Mouse (Mus musculus) inflammation-experienced regulatory T-cells, adult 6 months (primary cell): Measurements from ENCODE around the gene Acaa1a. TPM values are rescaled to one million over a fixed set of nuclear protein-coding genes. Genes with fewer than 3 reads are reported as not detected.
"Not testable (repeated sequence)": the region's sequence is repeated elsewhere in the genome, so short reads cannot be mapped to it uniquely, and the experiment has no call there.

Source experiments
- ATAC-seq: one replicate; pipeline ENCODE4 v1.8.0; 2017
- polyA plus RNA-seq, 3 experiments: library from polyadenylated mRNA; unstranded; fragments of 100-300 nt; shearing (Covaris generic); gene quantifications; one replicate each; pipeline ENCODE4 v1.2.1; 2017

Acaa1a gene
- polyA plus RNA-seq, 3 experiments from 2014 or later: 41.3 to 46.9 (median 41.3) TPM

- no peak for ATAC-seq
These were observed 720 bp downstream of the Acaa1a start for GRCm38 (mm10) chr9:119340212-119340580.

- peak; percentile 94 for ATAC-seq
These were observed 1.7 kb downstream of the Acaa1a start, which contains the start of gene Myd88 for GRCm38 (mm10) chr9:119340909-119341816. Myd88 (minus strand) TSS chr9:119341411.

GRCm38 (mm10) chr9:119342728-119343127 is 3.3 kb downstream of the Acaa1a start:
- no peak for ATAC-seq

GRCm38 (mm10) chr9:119346376-119346775 is 6.9 kb downstream of the Acaa1a start:
- ATAC-seq: no peak

GRCm38 (mm10) chr9:119350531-119350930 is 11.1 kb downstream of the Acaa1a start:
- no peak for ATAC-seq

GRCm38 (mm10) chr9:119350947-119351705 is 11.7 kb downstream of the Acaa1a start:
- ATAC-seq: no peak

- ATAC-seq: peak; percentile 83
These were observed 12.6 kb downstream of the Acaa1a start for GRCm38 (mm10) chr9:119352060-119352459.

GRCm38 (mm10) chr9:119353926-119354325 is 14.4 kb downstream of the Acaa1a start:
- ATAC-seq: no peak

GRCm38 (mm10) chr9:119355943-119356342 is 16.5 kb downstream of the Acaa1a start:
- ATAC-seq: no peak

- ATAC-seq: peak; percentile 50
These were observed 18.0 kb downstream of the Acaa1a start, which contains the start of gene Xylb for GRCm38 (mm10) chr9:119357331-119358057. Xylb (plus strand) TSS chr9:119357381.

- ATAC-seq: no peak
These were observed 18.6 kb downstream of the Acaa1a start for GRCm38 (mm10) chr9:119358058-119358429.

- no peak for ATAC-seq
These were observed 21.9 kb downstream of the Acaa1a start for GRCm38 (mm10) chr9:119361416-119361815.

- no peak for ATAC-seq
These were observed 23.8 kb downstream of the Acaa1a start for GRCm38 (mm10) chr9:119363229-119363628.

GRCm38 (mm10) chr9:119365284-119365683 is 25.8 kb downstream of the Acaa1a start, which contains the start of gene Slc22a14:
Slc22a14 (minus strand) TSS chr9:119365553.
- no peak for ATAC-seq

GRCm38 (mm10) chr9:119368367-119368766 is 28.9 kb downstream of the Acaa1a start:
- no peak for ATAC-seq

GRCm38 (mm10) chr9:119370770-119371169 is 31.3 kb downstream of the Acaa1a start:
- ATAC-seq: not testable (repeated sequence)

GRCm38 (mm10) chr9:119371251-119371650 is 31.8 kb downstream of the Acaa1a start:
- no peak for ATAC-seq

- no peak for ATAC-seq
These were observed 35.5 kb downstream of the Acaa1a start for GRCm38 (mm10) chr9:119375008-119375407.

GRCm38 (mm10) chr9:119375556-119375955 is 36.1 kb downstream of the Acaa1a start:
- no peak for ATAC-seq

- no peak for ATAC-seq
These were observed 38.8 kb downstream of the Acaa1a start for GRCm38 (mm10) chr9:119378231-119378630.

- no peak for ATAC-seq
These were observed 43.1 kb downstream of the Acaa1a start for GRCm38 (mm10) chr9:119382603-119383002.

- ATAC-seq: no peak
These were observed 49.5 kb downstream of the Acaa1a start for GRCm38 (mm10) chr9:119388956-119389355.

- ATAC-seq: no peak
These were observed 50.7 kb downstream of the Acaa1a start for GRCm38 (mm10) chr9:119390214-119390613.
